Mouse (Mus musculus): ENCODE results near the gene Crb2. TPM values are rescaled to one million over a fixed set of nuclear protein-coding genes. Genes with fewer than 3 reads are reported as not detected.

Gene Crb2
- polyA plus RNA-seq, 1 experiment from 2014 or later: 0.95 TPM

GRCm38 (mm10) chr2:37789029-37789428 lies 13.0 kb downstream of the Crb2 start:
- ATAC-seq: no peak
- H3K27ac ChIP-seq (ENCODE audit: low read length): no peak overlapping the region
- WGBS: 85% methylated on average over 5 of the region's 5 CpGs

DNA sequence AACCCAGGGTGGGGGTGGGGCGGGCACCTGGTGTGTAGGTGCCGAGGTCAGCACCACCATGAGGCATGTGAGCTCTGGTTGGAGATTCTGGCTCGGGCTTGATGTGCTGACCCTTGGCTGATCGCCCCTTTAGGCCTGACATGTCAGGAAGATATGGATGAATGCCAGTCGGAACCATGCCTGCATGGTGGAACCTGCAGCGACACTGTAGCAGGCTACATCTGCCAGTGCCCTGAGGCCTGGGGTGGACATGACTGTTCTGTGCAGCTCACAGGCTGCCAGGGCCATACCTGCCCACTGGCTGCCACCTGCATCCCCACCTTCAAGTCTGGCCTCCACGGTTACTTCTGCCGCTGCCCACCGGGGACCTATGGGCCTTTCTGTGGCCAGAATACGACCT lies 13.9 kb downstream of the Crb2 start:
- Histone ChIP-seq H3K4me1 (ENCODE audit: control insufficient read depth, insufficient read depth, low read length) (0 out of 2 replicates have a peak, but pooled peaks cover 3% of the 10 kb centered on the region), H3K36me3 (ENCODE audit: control insufficient read depth, insufficient read depth, low read length) (no peaks in the 10 kb centered on the region), H3K4me3 (ENCODE audit: low read length) (no peak overlapping the region), H3K9ac (ENCODE audit: low read depth, low read length) (no peak overlapping the region), H3K4me2 (ENCODE audit: low read depth, low read length) (no peak overlapping the region), H3K27ac (ENCODE audit: low read length) (no peak overlapping the region), H3K9me3 (ENCODE audit: control insufficient read depth, low read length) (no peaks in the 10 kb centered on the region), H3K27me3 (replicated peaks; ENCODE audit: control insufficient read depth, insufficient read depth, low read length) (peaks cover 21% of the 10 kb centered on the region; the same call in 1 of the 2 replicates)
- no peak for ATAC-seq
- 85% methylated on average over 10 of the region's 10 CpGs for WGBS

More at GRCm38 (mm10) chr2:37789029-37789428, 13.0 kb downstream of the Crb2 start:
- H3K9ac ChIP-seq (ENCODE audit: low read depth, low read length): no peak overlapping the region
- H3K36me3 ChIP-seq (ENCODE audit: control insufficient read depth, insufficient read depth, low read length): no peaks in the 10 kb centered on the region
- no peak overlapping the region for H3K4me3 ChIP-seq (ENCODE audit: low read length)
- H3K9me3 ChIP-seq (ENCODE audit: control insufficient read depth, low read length): no peaks in the 10 kb centered on the region
- 0 out of 2 replicates have a peak, but pooled peaks cover 3% of the 10 kb centered on the region for H3K4me1 ChIP-seq (ENCODE audit: control insufficient read depth, insufficient read depth, low read length)
- H3K27me3 ChIP-seq (replicated peaks; ENCODE audit: control insufficient read depth, insufficient read depth, low read length): peaks cover 21% of the 10 kb centered on the region; the same call in 1 of the 2 replicates
- no peak overlapping the region for H3K4me2 ChIP-seq (ENCODE audit: low read depth, low read length)

DNA sequence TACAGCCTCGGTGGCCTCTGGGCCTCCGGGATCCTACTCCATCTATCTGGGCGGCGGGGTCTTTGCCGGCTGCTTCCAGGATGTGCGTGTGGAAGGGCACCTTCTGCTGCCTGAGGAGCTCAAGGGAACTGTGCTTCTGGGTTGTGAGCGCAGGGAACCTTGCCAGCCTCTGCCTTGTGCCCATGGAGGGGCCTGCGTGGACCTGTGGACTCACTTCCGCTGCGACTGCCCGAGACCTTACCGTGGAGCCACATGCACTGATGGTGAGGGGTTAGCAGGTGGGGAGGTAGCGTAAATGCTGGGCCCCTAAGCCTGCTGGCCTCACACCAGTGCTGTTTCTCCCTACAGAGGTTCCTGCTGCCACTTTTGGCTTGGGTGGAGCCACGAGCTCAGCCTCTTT lies 14.7 kb downstream of the Crb2 start:
- H3K36me3 ChIP-seq (ENCODE audit: control insufficient read depth, insufficient read depth, low read length): no peaks in the 10 kb centered on the region
- no peak overlapping the region for H3K4me3 ChIP-seq (ENCODE audit: low read length)
- peaks cover 4% of the 10 kb centered on the region; the same call in 1 of the 2 replicates for H3K4me1 ChIP-seq (ENCODE audit: control insufficient read depth, insufficient read depth, low read length)
- 92% methylated on average over 14 of the region's 14 CpGs for WGBS
- no peak overlapping the region for H3K4me2 ChIP-seq (ENCODE audit: low read depth, low read length)
- no peak overlapping the region for H3K9ac ChIP-seq (ENCODE audit: low read depth, low read length)
- no peak for ATAC-seq
- H3K9me3 ChIP-seq (ENCODE audit: control insufficient read depth, low read length): no peaks in the 10 kb centered on the region
- no peak overlapping the region for H3K27ac ChIP-seq (ENCODE audit: low read length)
- peaks cover 21% of the 10 kb centered on the region; the same call in 1 of the 2 replicates for H3K27me3 ChIP-seq (replicated peaks; ENCODE audit: control insufficient read depth, insufficient read depth, low read length)

DNA sequence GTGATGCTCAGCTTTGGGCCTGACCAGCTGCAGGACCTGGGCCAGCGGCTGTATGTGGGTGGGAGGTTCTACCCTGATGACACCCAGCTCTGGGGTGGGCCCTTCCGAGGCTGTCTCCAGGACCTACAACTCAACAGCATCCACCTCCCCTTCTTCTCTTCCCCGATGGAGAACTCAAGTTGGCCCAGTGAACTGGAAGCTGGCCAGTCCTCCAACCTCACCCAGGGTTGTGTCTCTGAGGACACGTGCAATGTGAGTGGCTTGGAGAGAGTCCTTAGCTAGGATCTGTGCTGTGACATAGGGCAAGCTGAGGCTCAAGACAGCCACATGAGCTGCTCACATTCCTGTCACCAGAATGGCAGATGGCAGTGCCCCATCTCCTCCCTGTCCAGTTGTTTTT lies 15.3 kb downstream of the Crb2 start:
- Histone ChIP-seq H3K9me3 (ENCODE audit: control insufficient read depth, low read length) (no peaks in the 10 kb centered on the region), H3K9ac (ENCODE audit: low read depth, low read length) (no peak overlapping the region), H3K27ac (ENCODE audit: low read length) (no peak overlapping the region), H3K4me1 (ENCODE audit: control insufficient read depth, insufficient read depth, low read length) (peaks cover 10% of the 10 kb centered on the region; the same call in 1 of the 2 replicates), H3K36me3 (ENCODE audit: control insufficient read depth, insufficient read depth, low read length) (no peaks in the 10 kb centered on the region), H3K4me3 (ENCODE audit: low read length) (no peak overlapping the region), H3K27me3 (replicated peaks; ENCODE audit: control insufficient read depth, insufficient read depth, low read length) (peaks cover 19% of the 10 kb centered on the region; the same call in 1 of the 2 replicates), H3K4me2 (ENCODE audit: low read depth, low read length) (no peak overlapping the region)
- 81% methylated on average over 4 of the region's 4 CpGs for WGBS
- ATAC-seq: no peak

DNA sequence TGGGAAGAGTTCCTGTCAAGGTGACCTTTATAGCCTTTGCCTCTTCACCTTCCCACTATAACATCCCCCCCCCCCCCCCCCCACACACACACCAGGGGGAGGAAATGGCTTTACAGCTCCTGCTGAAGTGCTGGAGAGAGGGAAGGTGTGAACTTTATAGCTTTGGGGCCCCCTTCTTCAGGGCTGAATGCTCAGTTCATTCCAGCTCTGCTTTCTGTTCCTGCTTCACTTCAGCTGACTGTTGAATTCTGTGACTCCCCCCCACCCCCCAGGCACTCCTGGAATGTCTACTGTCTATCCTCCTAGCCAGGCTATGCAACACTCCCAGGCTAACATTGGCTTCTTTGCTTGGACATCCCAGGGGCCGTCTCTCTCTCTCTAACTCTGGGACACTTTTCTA lies 20.0 kb downstream of the Crb2 start:
- H3K4me2 ChIP-seq (ENCODE audit: low read depth, low read length): no peak overlapping the region
- H3K9me3 ChIP-seq (ENCODE audit: control insufficient read depth, low read length): no peaks in the 10 kb centered on the region
- peak; percentile 54; the same call in 1 of the 2 replicates for ATAC-seq
- H3K36me3 ChIP-seq (ENCODE audit: control insufficient read depth, insufficient read depth, low read length): no peaks in the 10 kb centered on the region
- WGBS: 36% methylated on average over 1 of the region's 1 CpGs
- H3K27me3 ChIP-seq (replicated peaks; ENCODE audit: control insufficient read depth, insufficient read depth, low read length): peaks cover 12% of the 10 kb centered on the region; the same call in 1 of the 2 replicates
- peaks cover 10% of the 10 kb centered on the region; the same call in 1 of the 2 replicates for H3K4me1 ChIP-seq (ENCODE audit: control insufficient read depth, insufficient read depth, low read length)
- no peak overlapping the region for H3K4me3 ChIP-seq (ENCODE audit: low read length)
- H3K27ac ChIP-seq (ENCODE audit: low read length): no peak overlapping the region
- no peak overlapping the region for H3K9ac ChIP-seq (ENCODE audit: low read depth, low read length)

- H3K27ac ChIP-seq (ENCODE audit: low read length): no peak overlapping the region
- 86% methylated on average over 4 of the region's 4 CpGs for WGBS
- peaks cover 10% of the 10 kb centered on the region; the same call in 1 of the 2 replicates for H3K4me1 ChIP-seq (ENCODE audit: control insufficient read depth, insufficient read depth, low read length)
- no peak overlapping the region for H3K4me2 ChIP-seq (ENCODE audit: low read depth, low read length)
- no peaks in the 10 kb centered on the region for H3K36me3 ChIP-seq (ENCODE audit: control insufficient read depth, insufficient read depth, low read length)
- no peak for ATAC-seq
- H3K4me3 ChIP-seq (ENCODE audit: low read length): no peak overlapping the region
- H3K9me3 ChIP-seq (ENCODE audit: control insufficient read depth, low read length): no peaks in the 10 kb centered on the region
- H3K9ac ChIP-seq (ENCODE audit: low read depth, low read length): no peak overlapping the region
- H3K27me3 ChIP-seq (replicated peaks; ENCODE audit: control insufficient read depth, insufficient read depth, low read length): peaks cover 12% of the 10 kb centered on the region; the same call in 1 of the 2 replicates
Observed at GRCm38 (mm10) chr2:37797046-37797445, 21.0 kb downstream of the Crb2 start.

GRCm38 (mm10) chr2:37799137-37799536 lies 23.1 kb downstream of the Crb2 start:
- no peaks in the 10 kb centered on the region for H3K27me3 ChIP-seq (replicated peaks; ENCODE audit: control insufficient read depth, insufficient read depth, low read length)
- H3K4me1 ChIP-seq (ENCODE audit: control insufficient read depth, insufficient read depth, low read length): peaks cover 10% of the 10 kb centered on the region; the same call in 1 of the 2 replicates
- no peak overlapping the region for H3K4me2 ChIP-seq (ENCODE audit: low read depth, low read length)
- H3K27ac ChIP-seq (ENCODE audit: low read length): no peak overlapping the region
- ATAC-seq: no peak
- H3K9me3 ChIP-seq (ENCODE audit: control insufficient read depth, low read length): no peaks in the 10 kb centered on the region
- no peaks in the 10 kb centered on the region for H3K36me3 ChIP-seq (ENCODE audit: control insufficient read depth, insufficient read depth, low read length)
- H3K4me3 ChIP-seq (ENCODE audit: low read length): no peak overlapping the region
- WGBS: 73% methylated on average over 6 of the region's 6 CpGs
- no peak overlapping the region for H3K9ac ChIP-seq (ENCODE audit: low read depth, low read length)

DNA sequence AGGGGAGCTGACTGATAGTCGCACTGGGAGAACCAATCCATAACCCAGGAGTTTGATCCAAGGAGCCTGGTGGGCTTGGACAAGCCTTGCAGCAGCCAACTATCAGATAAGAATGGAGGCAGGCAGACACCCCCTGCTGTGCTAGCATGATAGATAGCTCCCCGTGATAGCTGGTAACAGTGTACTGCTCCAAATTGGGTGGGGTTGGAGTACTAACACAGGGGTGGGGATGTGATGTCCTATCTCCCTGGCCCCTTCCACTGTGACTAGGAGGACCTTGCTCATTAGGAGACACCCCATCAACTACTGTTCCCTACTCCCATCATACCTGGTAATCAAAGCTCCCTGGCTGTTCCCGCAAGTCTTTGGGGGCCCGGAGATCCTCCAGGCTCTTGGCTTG lies 25.6 kb downstream of the Crb2 start:
- Histone ChIP-seq H3K9me3 (ENCODE audit: control insufficient read depth, low read length) (no peaks in the 10 kb centered on the region), H3K4me2 (ENCODE audit: low read depth, low read length) (no peak overlapping the region), H3K36me3 (ENCODE audit: control insufficient read depth, insufficient read depth, low read length) (no peaks in the 10 kb centered on the region), H3K4me3 (ENCODE audit: low read length) (no peak overlapping the region), H3K9ac (ENCODE audit: low read depth, low read length) (no peak overlapping the region), H3K4me1 (ENCODE audit: control insufficient read depth, insufficient read depth, low read length) (no peaks in the 10 kb centered on the region), H3K27ac (ENCODE audit: low read length) (no peak overlapping the region), H3K27me3 (replicated peaks; ENCODE audit: control insufficient read depth, insufficient read depth, low read length) (no peaks in the 10 kb centered on the region)
- no peak for ATAC-seq
- WGBS: 81% methylated on average over 4 of the region's 4 CpGs

- peak; percentile 79 for ATAC-seq
- no peaks in the 10 kb centered on the region for H3K9me3 ChIP-seq (ENCODE audit: control insufficient read depth, low read length)
- H3K4me3 ChIP-seq (ENCODE audit: low read length): no peak overlapping the region
- no peaks in the 10 kb centered on the region for H3K4me1 ChIP-seq (ENCODE audit: control insufficient read depth, insufficient read depth, low read length)
- WGBS: 48% methylated on average over 4 of the region's 4 CpGs
- no peaks in the 10 kb centered on the region for H3K36me3 ChIP-seq (ENCODE audit: control insufficient read depth, insufficient read depth, low read length)
- H3K27me3 ChIP-seq (replicated peaks; ENCODE audit: control insufficient read depth, insufficient read depth, low read length): no peaks in the 10 kb centered on the region
- H3K4me2 ChIP-seq (ENCODE audit: low read depth, low read length): no peak overlapping the region
- H3K9ac ChIP-seq (ENCODE audit: low read depth, low read length): no peak overlapping the region
- no peak overlapping the region for H3K27ac ChIP-seq (ENCODE audit: low read length)
Observed at GRCm38 (mm10) chr2:37802610-37803212, 26.7 kb downstream of the Crb2 start.

Data from intestine, embryonic 16.5 days (tissue).